Mouse (Mus musculus): ENCODE measurements around the gene Supt4a.

DNA sequence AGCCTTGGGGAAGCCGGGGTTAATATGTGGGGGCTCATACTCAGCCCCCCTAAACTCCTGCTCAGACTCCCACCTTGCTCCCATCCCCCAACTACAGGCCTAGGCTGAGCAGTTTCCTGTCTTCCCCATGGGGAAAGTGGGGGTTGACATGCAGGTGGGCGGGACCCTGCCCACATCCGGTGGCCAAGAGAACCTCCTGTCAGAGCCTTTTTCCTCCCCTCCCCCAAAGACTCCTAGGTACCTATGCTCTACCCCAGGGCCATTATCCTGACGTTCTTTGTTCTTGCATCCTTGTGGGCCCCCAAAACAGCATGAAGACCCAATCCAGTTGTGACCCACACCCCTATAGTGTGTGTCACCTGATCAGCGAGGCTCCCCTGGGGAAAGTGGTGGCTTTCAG, 17.3 kb downstream of the Supt4a start:
- no peak for TF ChIP-seq POLR2A (IDR thresholded peaks at IDR 0.05; ENCODE audit: borderline replicate concordance, insufficient read depth, low read length)
- no peak for TF ChIP-seq CTCF (IDR thresholded peaks at IDR 0.05; ENCODE audit: borderline replicate concordance, insufficient read depth, low read depth, low read length)

All from cerebellum, adult 2 months (tissue).